Mouse (Mus musculus) embryonic facial prominence, embryonic 12.5 days (tissue): ENCODE data around the gene Podxl2. TPM values are rescaled to one million over a fixed set of nuclear protein-coding genes. Genes with fewer than 3 reads are reported as not detected.

Source experiments
- ATAC-seq: fragments of 200-750 bp; cut with Nextera tagmentation; 2 replicates; pipeline ENCODE4 v1.8.0; 2017; ENCODE audit not compliant: insufficient number of reproducible peaks, insufficient read depth, low FRiP score, low TSS enrichment
- H3K27ac ChIP-seq: fragments of 300-500 bp; sonication (generic); 2 replicates; pipeline ENCODE4 v1.5.1; 2016; ENCODE audit warnings: mild to moderate bottlenecking
- H3K27me3 ChIP-seq: fragments of 300-500 bp; sonication (generic); 2 replicates; pipeline ENCODE4 v1.6.1; 2016; ENCODE audit warnings: mild to moderate bottlenecking, moderate library complexity
- H3K36me3 ChIP-seq: fragments of 300-500 bp; sonication (generic); 2 replicates; pipeline ENCODE4 v1.6.1; 2016; ENCODE audit warnings: mild to moderate bottlenecking
- H3K4me1 ChIP-seq: fragments of 300-500 bp; sonication (generic); 2 replicates; pipeline ENCODE4 v1.6.1; 2016
- H3K4me2 ChIP-seq: fragments of 300-500 bp; sonication (generic); replicated peaks from 2 replicates; pipeline ENCODE4 v1.6.1; 2016; ENCODE audit warnings: mild to moderate bottlenecking, moderate library complexity
- H3K4me3 ChIP-seq: fragments of 300-500 bp; sonication (generic); 2 replicates; pipeline ENCODE4 v1.5.1; 2016; ENCODE audit warnings: mild to moderate bottlenecking
- H3K9ac ChIP-seq: fragments of 300-500 bp; sonication (generic); 2 replicates; pipeline ENCODE4 v1.6.1; 2016; ENCODE audit warnings: mild to moderate bottlenecking, moderate library complexity
- H3K9me3 ChIP-seq: fragments of 300-500 bp; sonication (generic); 2 replicates; pipeline ENCODE4 v1.6.1; 2016; ENCODE audit warnings: mild to moderate bottlenecking, moderate library complexity
- WGBS: fragments of 180-500 bp; shearing (Covaris S2); methylation state at CpG from one replicate; pipeline ENCODE4 v1.1.7; 2016; 5-methylcytosine and 5-hydroxymethylcytosine counted together
- polyA plus RNA-seq: library from polyadenylated mRNA; unstranded; fragments of >200 nt; fragmentation: Nextera tagmentation; extraction: Ambion mirVana; gene quantifications from 2 replicates; pipeline ENCODE4 v1.2.1, GENCODE M21; 2016

Podxl2 gene
- polyA plus RNA-seq, 1 experiment from 2014 or later: 138 TPM

GRCm38 (mm10) chr6:88901947-88902820 is 27.3 kb upstream of the Podxl2 start, which contains the start of gene Tpra1:
Gene Tpra1, plus strand, starts transcription at chr6:88902251.
- Histone ChIP-seq H3K27me3 (no peaks in the 10 kb centered on the region), H3K9ac (peak within 1 kb of the TSS; percentile 87), H3K4me3 (peak within 1 kb of the TSS; percentile 73), H3K4me1 (peaks cover 38% of the 10 kb centered on the region), H3K36me3 (peaks cover under 1% of the 10 kb centered on the region; the same call in 1 of the 2 replicates), H3K27ac (peak within 1 kb of the TSS; percentile 93), H3K4me2 (peak within 1 kb of the TSS; percentile 90), H3K9me3 (no peaks in the 10 kb centered on the region)
- ATAC-seq: peak; percentile 83
- under 1% methylated on average over 66 of the region's 66 CpGs for WGBS

- no peak for ATAC-seq
Measured at GRCm38 (mm10) chr6:88901471-88901870, 26.6 kb upstream of the Podxl2 start.

GRCm38 (mm10) chr6:88899628-88900027 is 24.8 kb upstream of the Podxl2 start:
- no peak overlapping the region for H3K9ac ChIP-seq
- no peak overlapping the region for H3K4me3 ChIP-seq
- 86% methylated on average over 2 of the region's 2 CpGs for WGBS
- H3K9me3 ChIP-seq: no peaks in the 10 kb centered on the region
- H3K27ac ChIP-seq: no peak overlapping the region
- H3K36me3 ChIP-seq: peaks cover 25% of the 10 kb centered on the region
- H3K4me1 ChIP-seq: peaks cover 42% of the 10 kb centered on the region
- H3K27me3 ChIP-seq: no peaks in the 10 kb centered on the region
- ATAC-seq: no peak
- H3K4me2 ChIP-seq: no peak overlapping the region

More at GRCm38 (mm10) chr6:88901471-88901870, 26.6 kb upstream of the Podxl2 start:
- 12% methylated on average over 5 of the region's 5 CpGs for WGBS
- Histone ChIP-seq H3K27ac (peak overlapping the region; percentile 93; the same call in 1 of the 2 replicates), H3K9ac (peak overlapping the region; percentile 87), H3K36me3 (peaks cover 8% of the 10 kb centered on the region), H3K4me1 (peaks cover 41% of the 10 kb centered on the region), H3K27me3 (no peaks in the 10 kb centered on the region), H3K4me3 (peak overlapping the region; percentile 73), H3K4me2 (peak overlapping the region; percentile 90), H3K9me3 (no peaks in the 10 kb centered on the region)

DNA sequence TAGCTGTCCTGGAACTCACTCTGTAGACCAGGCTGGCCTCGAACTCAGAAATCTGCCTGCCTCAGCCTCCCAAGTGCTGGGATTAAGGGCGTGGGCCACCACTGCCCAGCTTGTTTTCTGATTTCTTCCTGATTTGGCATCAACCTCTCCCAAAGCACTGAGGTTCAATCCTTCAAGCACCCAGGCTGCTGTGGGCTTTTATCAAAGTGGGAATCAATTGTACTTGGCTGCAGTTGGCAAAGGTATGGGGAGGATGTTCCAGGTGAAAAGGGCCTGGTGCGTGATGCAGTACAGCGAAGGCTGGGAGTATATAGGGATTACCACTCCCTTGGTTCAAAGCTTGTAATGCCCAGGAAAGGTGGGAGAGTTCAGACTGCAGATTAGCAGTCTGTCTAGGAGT is 24.2 kb upstream of the Podxl2 start:
- Histone ChIP-seq H3K36me3 (peaks cover 30% of the 10 kb centered on the region), H3K27ac (0 out of 2 replicates have a peak overlapping the region, but pooled peaks have one; percentile 87), H3K27me3 (no peaks in the 10 kb centered on the region), H3K4me2 (peak overlapping the region; percentile 65; the same call in 1 of the 2 replicates), H3K9me3 (no peaks in the 10 kb centered on the region), H3K4me3 (no peak overlapping the region), H3K4me1 (peaks cover 38% of the 10 kb centered on the region), H3K9ac (no peak overlapping the region)
- 62% methylated on average over 4 of the region's 4 CpGs for WGBS
- no peak for ATAC-seq

DNA sequence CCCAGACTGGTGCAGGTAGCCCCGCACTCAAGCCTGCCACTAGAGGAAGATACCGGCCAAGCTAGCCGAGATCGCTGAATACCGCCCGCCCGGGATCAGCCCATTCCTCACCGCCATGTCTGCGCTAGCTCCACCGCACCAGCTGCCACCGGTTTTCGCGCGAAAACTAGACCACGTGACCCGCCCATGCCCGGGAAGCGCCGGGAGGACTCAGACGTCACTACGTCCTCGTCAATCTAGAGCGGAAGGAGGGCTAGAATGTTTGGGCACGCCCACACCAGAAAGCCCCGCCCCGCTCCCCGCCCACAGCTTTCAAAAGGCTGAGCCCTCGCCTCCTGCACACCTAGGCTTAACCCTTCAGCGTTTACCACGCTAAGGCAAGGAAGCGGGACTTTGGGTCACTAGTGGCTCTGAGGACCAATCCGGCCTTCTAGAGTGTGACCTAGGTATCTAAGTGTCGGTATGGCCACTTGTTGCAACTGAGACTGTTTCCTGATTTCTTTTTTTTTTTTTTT is 23.7 kb upstream of the Podxl2 start, which contains the start of gene Mcm2:
TSS of gene Mcm2 (minus strand) at position 247 of the 515 bp plus-strand sequence.
- Histone ChIP-seq H3K4me2 (peak within 1 kb of the TSS; percentile 65), H3K27me3 (no peaks in the 10 kb centered on the region), H3K4me1 (peaks cover 33% of the 10 kb centered on the region), H3K4me3 (peak within 1 kb of the TSS; percentile 74), H3K9me3 (no peaks in the 10 kb centered on the region), H3K9ac (peak within 1 kb of the TSS; percentile 80), H3K36me3 (peaks cover 35% of the 10 kb centered on the region), H3K27ac (peak within 1 kb of the TSS; percentile 87)
- ATAC-seq: peak; percentile 57
- WGBS: under 1% methylated on average over 33 of the region's 33 CpGs

GRCm38 (mm10) chr6:88897246-88897645 is 22.4 kb upstream of the Podxl2 start:
- Histone ChIP-seq H3K4me1 (peaks cover 23% of the 10 kb centered on the region), H3K9ac (peak overlapping the region; percentile 53), H3K27ac (no peak overlapping the region), H3K9me3 (no peaks in the 10 kb centered on the region), H3K27me3 (no peaks in the 10 kb centered on the region), H3K4me3 (peak overlapping the region; percentile 74), H3K4me2 (peak overlapping the region; percentile 65), H3K36me3 (peaks cover 48% of the 10 kb centered on the region)
- ATAC-seq: no peak
- 69% methylated on average over 7 of the region's 7 CpGs for WGBS

DNA sequence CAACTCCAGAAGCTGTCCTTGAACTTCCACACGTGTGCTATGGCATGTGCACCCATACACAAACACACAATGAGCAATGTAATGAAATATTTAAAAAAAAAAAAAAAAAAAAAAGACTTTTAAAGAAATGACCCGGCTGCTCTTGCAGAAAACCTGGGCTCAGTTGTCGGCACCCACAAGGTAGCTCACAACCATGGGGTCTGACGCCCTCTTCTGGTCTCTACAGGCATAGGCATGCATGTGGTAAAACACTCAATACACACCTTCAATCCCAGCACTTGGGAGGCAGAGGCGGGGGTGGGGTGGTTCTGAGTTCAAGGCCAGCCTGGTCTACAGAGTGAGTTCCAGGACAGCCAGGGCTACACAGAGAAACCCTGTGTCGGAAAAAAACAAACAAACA is 21.1 kb upstream of the Podxl2 start:
- no peak for ATAC-seq
- no peak overlapping the region for H3K9ac ChIP-seq
- H3K36me3 ChIP-seq: peaks cover 61% of the 10 kb centered on the region
- H3K9me3 ChIP-seq: no peaks in the 10 kb centered on the region
- no peaks in the 10 kb centered on the region for H3K27me3 ChIP-seq
- no peak overlapping the region for H3K27ac ChIP-seq
- no peak overlapping the region for H3K4me2 ChIP-seq
- H3K4me3 ChIP-seq: no peak overlapping the region
- 80% methylated on average over 6 of the region's 6 CpGs for WGBS
- peaks cover 16% of the 10 kb centered on the region for H3K4me1 ChIP-seq

GRCm38 (mm10) chr6:88893559-88893958 is 18.7 kb upstream of the Podxl2 start:
- H3K9me3 ChIP-seq: no peaks in the 10 kb centered on the region
- no peak overlapping the region for H3K4me3 ChIP-seq
- peaks cover 16% of the 10 kb centered on the region for H3K4me1 ChIP-seq
- no peak for ATAC-seq
- peaks cover 85% of the 10 kb centered on the region for H3K36me3 ChIP-seq
- H3K9ac ChIP-seq: no peak overlapping the region
- WGBS: 70% methylated on average over 5 of the region's 5 CpGs
- H3K27ac ChIP-seq: no peak overlapping the region
- no peak overlapping the region for H3K4me2 ChIP-seq
- H3K27me3 ChIP-seq: no peaks in the 10 kb centered on the region

DNA sequence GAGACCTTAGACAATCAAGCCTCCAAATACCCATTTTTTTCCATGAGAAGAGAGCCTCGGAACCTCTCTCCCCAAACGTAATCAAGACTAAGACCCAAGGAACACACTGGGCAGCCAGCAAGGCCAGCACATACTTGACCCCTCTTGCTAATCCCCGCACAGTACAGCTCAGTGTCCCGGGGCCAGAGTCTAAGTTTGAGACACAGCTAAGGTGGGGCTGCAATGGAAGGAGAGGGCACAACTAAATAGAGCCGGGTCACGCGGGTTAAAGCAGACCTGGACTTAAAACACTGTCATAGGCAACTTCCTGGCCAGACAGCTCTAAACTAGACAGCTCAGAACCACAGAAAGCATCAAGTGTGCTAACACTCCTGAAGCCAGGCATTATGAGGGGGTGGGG is 16.0 kb upstream of the Podxl2 start:
- Histone ChIP-seq H3K4me1 (no peaks in the 10 kb centered on the region), H3K36me3 (peaks cover 98% of the 10 kb centered on the region), H3K27me3 (no peaks in the 10 kb centered on the region), H3K9me3 (no peaks in the 10 kb centered on the region), H3K9ac (no peak overlapping the region), H3K4me3 (no peak overlapping the region), H3K4me2 (no peak overlapping the region), H3K27ac (no peak overlapping the region)
- WGBS: 88% methylated on average over 7 of the region's 7 CpGs
- no peak for ATAC-seq

DNA sequence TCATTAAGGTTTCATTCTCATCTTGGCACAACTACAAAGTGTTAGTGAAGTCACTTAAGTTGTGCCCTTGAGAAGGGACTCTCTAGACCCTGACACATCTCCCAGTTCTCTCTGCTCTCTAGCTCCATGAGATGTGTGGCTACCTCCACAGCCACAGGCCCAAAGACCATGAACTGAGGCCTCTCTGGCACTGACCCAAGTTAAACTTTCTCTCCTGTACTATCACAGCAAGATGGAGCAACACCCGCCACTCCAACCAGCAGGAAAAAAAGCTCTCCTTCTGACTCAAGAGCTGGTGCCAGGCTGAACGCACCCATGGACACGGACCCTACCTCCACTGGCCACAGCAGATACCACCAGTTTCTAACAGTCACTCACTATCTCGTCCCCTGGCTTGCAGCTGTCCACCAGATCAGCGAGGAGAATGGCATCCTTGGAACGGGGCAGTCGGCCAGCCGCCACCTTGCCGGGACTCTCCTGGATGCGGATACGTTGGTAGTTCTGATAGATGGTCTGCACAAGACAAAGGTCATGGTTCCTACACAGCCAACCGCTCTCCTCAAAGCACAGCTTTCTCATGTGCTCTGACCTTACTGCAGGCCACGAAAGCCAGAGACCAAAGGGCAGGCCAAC is 14.7 kb upstream of the Podxl2 start:
- H3K36me3 ChIP-seq: peaks cover 99% of the 10 kb centered on the region
- ATAC-seq: no peak

DNA sequence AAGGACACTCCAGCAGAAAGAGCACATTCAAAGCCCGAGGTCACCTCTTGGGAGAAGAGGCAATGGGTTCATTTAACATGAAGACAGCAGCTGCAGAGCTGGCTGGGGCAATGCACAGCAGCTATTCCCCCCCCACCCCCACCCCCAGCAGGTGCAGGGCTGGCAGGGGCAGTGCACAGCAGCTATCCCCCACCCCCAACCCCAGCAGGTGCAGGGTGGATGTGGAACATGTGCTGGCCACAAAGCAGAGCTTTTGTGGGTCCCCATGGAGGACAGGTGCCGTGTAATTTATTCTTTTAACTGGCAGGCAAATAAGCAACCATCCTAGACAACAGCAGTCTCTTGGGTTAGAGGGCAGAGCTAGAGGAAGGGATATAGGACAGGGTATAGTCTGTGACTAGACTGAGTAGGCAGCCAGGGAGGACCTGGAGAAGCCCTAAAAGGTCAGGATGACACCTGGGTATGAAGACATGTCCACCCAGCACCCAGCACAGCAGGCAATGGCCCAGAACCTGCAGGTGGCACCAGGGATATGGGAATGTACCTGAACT is 11.6 kb upstream of the Podxl2 start:
- Histone ChIP-seq H3K27ac (no peak overlapping the region), H3K9ac (no peak overlapping the region; the same call in 1 of the 2 replicates), H3K4me1 (no peaks in the 10 kb centered on the region), H3K36me3 (peaks cover 95% of the 10 kb centered on the region), H3K4me3 (no peak overlapping the region), H3K4me2 (no peak overlapping the region), H3K9me3 (no peaks in the 10 kb centered on the region), H3K27me3 (no peaks in the 10 kb centered on the region)
- WGBS: 82% methylated on average over 2 of the region's 2 CpGs
- ATAC-seq: 0 out of 2 replicates have a peak, but pooled peaks have one; percentile 68

More for the DNA sequence above, 14.7 kb upstream of the Podxl2 start:
- Histone ChIP-seq H3K4me1 (no peaks in the 10 kb centered on the region), H3K9me3 (no peaks in the 10 kb centered on the region), H3K27me3 (no peaks in the 10 kb centered on the region), H3K4me3 (no peak overlapping the region), H3K4me2 (no peak overlapping the region), H3K9ac (no peak overlapping the region), H3K27ac (no peak overlapping the region)
- 95% methylated on average over 13 of the region's 13 CpGs for WGBS
